In the genomic region with DNA sequence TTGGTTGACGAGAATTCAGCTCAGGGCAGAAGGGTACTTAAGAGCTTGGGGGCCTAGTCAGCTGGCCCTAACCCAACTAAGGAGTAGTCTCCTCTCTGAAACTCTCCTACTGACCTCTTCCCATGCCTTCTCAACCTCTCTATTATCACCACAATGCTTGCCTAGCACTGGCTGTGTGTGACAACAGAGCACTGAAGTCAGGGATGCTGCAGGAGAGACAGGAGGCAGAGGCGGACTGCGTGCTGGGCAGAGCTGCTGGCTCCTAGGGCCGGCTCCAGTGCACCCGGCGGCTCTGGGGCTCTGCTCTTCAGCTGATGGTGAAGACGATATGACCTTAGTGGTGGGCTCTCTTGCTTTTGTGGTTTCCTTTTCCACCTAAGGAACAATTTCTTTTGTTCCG, we compare ENCODE assay signal across 14 mouse cellular contexts.
DNase-seq lines count a peak whose midpoint lies in the region; ATAC-seq and TF ChIP-seq lines count a peak whose summit lies in the region.
"Had no signal": no experiment of that assay in that cellular context is flagged by ENCODE, and none has a peak within 500 bp of the region (broad histone marks: within the 10 kb centered on the region; RNA-seq: fewer than 3 reads in every experiment).

No protein-coding gene starts in this region.

- no peak overlapping the region for H3K4me2 ChIP-seq in hindbrain, embryonic 11.5 days (replicated peaks; ENCODE audit: low read depth, low read length)
- H3K4me2 ChIP-seq in liver, embryonic 14.5 days (ENCODE audit: low read depth), result no peak overlapping the region
- H3K4me2 ChIP-seq: lung, embryonic 15.5 days had no signal

- no peaks in the 10 kb centered on the region for H3K36me3 ChIP-seq in hindbrain, embryonic 10.5 days
- no peaks in the 10 kb centered on the region for H3K36me3 ChIP-seq in hindbrain, embryonic 11.5 days (ENCODE audit: control insufficient read depth, insufficient read depth, low read length)
- no peaks in the 10 kb centered on the region for H3K36me3 ChIP-seq in liver, embryonic 14.5 days (replicated peaks; ENCODE audit: control insufficient read depth, insufficient read depth, low read depth)
- H3K36me3 ChIP-seq: lung, embryonic 15.5 days had no signal

- no peak overlapping the region for H3K4me3 ChIP-seq in hindbrain, embryonic 10.5 days
- no peak overlapping the region for H3K4me3 ChIP-seq in hindbrain, embryonic 11.5 days (ENCODE audit: low read depth, low read length)
- no peak overlapping the region for H3K4me3 ChIP-seq in bone marrow, adult 2 months (replicated peaks; ENCODE audit: control insufficient read depth, low read depth, low read length)
- H3K4me3 ChIP-seq in liver, embryonic 14.5 days (ENCODE audit: insufficient read depth in 1 of 2, low read depth in 2 of 2, low read length in 2 of 2), result no peak overlapping the region
- H3K4me3 ChIP-seq: lung, embryonic 15.5 days; myocyte had no signal

- no peaks in the 10 kb centered on the region for H3K27me3 ChIP-seq in hindbrain, embryonic 10.5 days (ENCODE audit: insufficient read depth, poor library complexity, severe bottlenecking)
- no peaks in the 10 kb centered on the region for H3K27me3 ChIP-seq in hindbrain, embryonic 11.5 days (ENCODE audit: control insufficient read depth, insufficient read depth, low read length)
- no peaks in the 10 kb centered on the region for H3K27me3 ChIP-seq in liver, embryonic 14.5 days (ENCODE audit: control insufficient read depth, insufficient read depth, low read length)
- H3K27me3 ChIP-seq: lung, embryonic 15.5 days had no signal

- no peak for DNase-seq in hindbrain, embryonic 10.5 days (ENCODE audit: low spot score)
- no peak for DNase-seq in hindbrain, embryonic 11.5 days (ENCODE audit: low spot score)
- no peak for DNase-seq in liver, embryonic 14.5 days (ENCODE audit: low read depth in 3 of 3, low spot score in 3 of 3)
- peak; percentile 43 for DNase-seq in thymus, postnatal 25 days
- DNase-seq in testis, postnatal 14 days (ENCODE audit: low spot score), result no peak
- DNase-seq: cerebellum, adult 9-11 months; heart, adult 11 months; heart, postnatal 14 days had no signal

- no peak for TF ChIP-seq CTCF in bone marrow, adult 2 months (IDR thresholded peaks at IDR 0.05; ENCODE audit: control insufficient read depth, insufficient read depth, low read length)
- no peak for TF ChIP-seq CTCF in liver, embryonic 14.5 days (IDR thresholded peaks at IDR 0.05; ENCODE audit: low read depth)

- H3K4me1 ChIP-seq in hindbrain, embryonic 10.5 days (replicated peaks), result peaks cover 57% of the 10 kb centered on the region
- H3K4me1 ChIP-seq in hindbrain, embryonic 11.5 days (replicated peaks; ENCODE audit: control insufficient read depth, insufficient read depth, low read length), result no peaks in the 10 kb centered on the region; the same call in 1 of the 2 replicates
- H3K4me1 ChIP-seq in bone marrow, adult 2 months (ENCODE audit: control insufficient read depth, insufficient read depth, low read length), result peaks cover 22% of the 10 kb centered on the region
- H3K4me1 ChIP-seq in liver, embryonic 14.5 days (replicated peaks; ENCODE audit: control insufficient read depth in 2 of 2, insufficient read depth in 2 of 2, low read length in 1 of 2), result peaks cover 63 to 79% of the 10 kb centered on the region in 2 experiments

- H3K27ac ChIP-seq in hindbrain, embryonic 10.5 days, result peak overlapping the region; percentile 1; the same call in 1 of the 2 replicates
- H3K27ac ChIP-seq in hindbrain, embryonic 11.5 days (ENCODE audit: low read depth, low read length), result no peak overlapping the region
- H3K27ac ChIP-seq in bone marrow, adult 2 months (ENCODE audit: control insufficient read depth, insufficient read depth, low read depth, low read length, poor library complexity), result peak overlapping the region; percentile 96
- peak overlapping the region; percentile 20 for H3K27ac ChIP-seq in liver, embryonic 14.5 days
- H3K27ac ChIP-seq: hindbrain, postnatal 0 days had no signal

- ATAC-seq in hindbrain, embryonic 11.5 days (ENCODE audit: low FRiP score), result no peak
- no peak for ATAC-seq in liver, embryonic 14.5 days (ENCODE audit: insufficient read depth)
- ATAC-seq in inflammation-experienced regulatory T-cells, adult 6 months, result no peak
- no peak for ATAC-seq in monocyte, adult 5-6 weeks (replicated peaks; ENCODE audit: insufficient number of reproducible peaks, low FRiP score, low TSS enrichment, poor library complexity, severe bottlenecking)

- H3K9me3 ChIP-seq in hindbrain, embryonic 10.5 days, result no peaks in the 10 kb centered on the region
- H3K9me3 ChIP-seq in hindbrain, embryonic 11.5 days (ENCODE audit: control insufficient read depth, low read length), result no peaks in the 10 kb centered on the region
- no peaks in the 10 kb centered on the region for H3K9me3 ChIP-seq in liver, embryonic 14.5 days (ENCODE audit: control insufficient read depth, low read length)
- H3K9me3 ChIP-seq: lung, embryonic 15.5 days had no signal

- no peak overlapping the region for H3K9ac ChIP-seq in hindbrain, embryonic 11.5 days (ENCODE audit: low read depth, low read length)
- H3K9ac ChIP-seq in liver, embryonic 14.5 days (replicated peaks), result peak overlapping the region; percentile 15; the same call in 1 of the 2 replicates
- H3K9ac ChIP-seq: lung, embryonic 15.5 days had no signal

- no peak for TF ChIP-seq EP300 in liver, embryonic 14.5 days (IDR thresholded peaks at IDR 0.05; ENCODE audit: low read depth)

- no peak for TF ChIP-seq POLR2A in bone marrow, adult 2 months (IDR thresholded peaks at IDR 0.05; ENCODE audit: borderline replicate concordance, control insufficient read depth, low read depth, low read length)

- 67% methylated on average over 8 of the region's 8 CpGs for WGBS in hindbrain, embryonic 10.5 days
- WGBS in hindbrain, embryonic 11.5 days, result 65% methylated on average over 8 of the region's 8 CpGs
- WGBS in bone marrow, adult 2 months, result 22% methylated on average over 8 of the region's 8 CpGs
- WGBS in liver, embryonic 14.5 days (ENCODE audit: insufficient replicate concordance), result 33% methylated on average over 8 of the region's 8 CpGs
